Mouse (Mus musculus): ENCODE measurements around the gene Rptn. TPM values are rescaled to one million over a fixed set of nuclear protein-coding genes. Genes with fewer than 3 reads are reported as not detected.

The Rptn gene
- not detected in 2 replicates for polyA plus RNA-seq (2014; fragmentation: Nextera tagmentation; extraction: Ambion mirVana)

DNA sequence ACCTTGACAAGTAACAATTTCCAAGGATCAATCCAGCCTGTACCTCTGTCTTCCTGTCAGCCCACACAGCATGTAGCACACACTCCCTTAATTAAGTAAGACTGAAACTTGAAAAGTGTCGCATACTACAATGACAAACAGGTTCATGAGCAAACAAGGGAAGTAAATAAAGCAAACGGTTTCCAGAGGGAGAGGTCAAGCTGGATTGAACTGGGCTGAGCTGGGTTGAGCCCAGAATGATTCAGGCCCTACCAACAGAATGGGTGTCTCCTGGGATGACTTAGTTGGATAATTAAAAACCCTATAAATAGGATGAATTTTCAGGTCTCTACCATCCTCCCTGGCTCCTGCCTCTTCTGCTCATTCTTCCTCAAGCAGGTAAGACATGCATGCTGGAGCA, at the start of gene Rptn:
Gene Rptn (plus strand): TSS at position 334 of the 400 bp plus-strand sequence.
- Histone ChIP-seq H3K27me3 (replicated peaks; ENCODE audit: control insufficient read depth, insufficient read depth, low read length) (no peaks in the 10 kb centered on the region), H3K4me3 (ENCODE audit: low read depth, low read length) (no peak within 1 kb of the TSS), H3K9ac (ENCODE audit: low read length) (no peak within 1 kb of the TSS), H3K36me3 (ENCODE audit: control insufficient read depth, insufficient read depth, low read length) (no peaks in the 10 kb centered on the region), H3K4me1 (ENCODE audit: control insufficient read depth, insufficient read depth, low read length) (no peaks in the 10 kb centered on the region), H3K9me3 (replicated peaks; ENCODE audit: control insufficient read depth, low read length) (no peaks in the 10 kb centered on the region), H3K27ac (ENCODE audit: low read depth, low read length) (no peak within 1 kb of the TSS), H3K4me2 (ENCODE audit: low read length) (no peak within 1 kb of the TSS)
- 69% methylated on average over 2 of the region's 2 CpGs for WGBS
- DNase-seq (ENCODE audit: low spot score) = no peak
- no peak for ATAC-seq

DNA sequence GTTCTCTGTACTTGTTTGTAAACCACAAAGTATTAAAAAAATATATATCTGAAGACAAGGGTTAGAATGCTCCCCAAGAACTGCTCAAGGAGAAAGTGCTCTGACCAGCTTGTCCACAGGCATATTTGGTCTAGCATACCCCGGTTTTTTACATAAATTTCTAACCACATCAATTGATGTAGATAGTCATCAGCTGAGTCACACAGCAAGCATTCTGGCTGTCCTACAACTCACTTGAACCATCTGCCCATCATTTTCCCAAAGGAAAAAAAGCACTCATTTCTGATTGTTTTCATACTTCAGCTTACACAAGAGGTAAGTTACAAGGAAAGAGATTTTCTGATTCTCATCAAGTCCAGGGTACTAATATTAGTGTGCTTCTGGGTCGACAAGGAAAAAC, 46.6 kb upstream of the Rptn start:
- no peaks in the 10 kb centered on the region for H3K36me3 ChIP-seq (ENCODE audit: control insufficient read depth, insufficient read depth, low read length)
- ATAC-seq = no peak
- H3K4me1 ChIP-seq (ENCODE audit: control insufficient read depth, insufficient read depth, low read length) = no peaks in the 10 kb centered on the region
- H3K4me3 ChIP-seq (ENCODE audit: low read depth, low read length) = no peak overlapping the region
- H3K27me3 ChIP-seq (replicated peaks; ENCODE audit: control insufficient read depth, insufficient read depth, low read length) = no peaks in the 10 kb centered on the region
- 90% methylated on average over 2 of the region's 2 CpGs for WGBS
- no peak overlapping the region for H3K9ac ChIP-seq (ENCODE audit: low read length)
- H3K9me3 ChIP-seq (replicated peaks; ENCODE audit: control insufficient read depth, low read length) = no peaks in the 10 kb centered on the region
- H3K4me2 ChIP-seq (ENCODE audit: low read length) = no peak overlapping the region
- H3K27ac ChIP-seq (ENCODE audit: low read depth, low read length) = no peak overlapping the region
- no peak for DNase-seq (ENCODE audit: low spot score)

DNA sequence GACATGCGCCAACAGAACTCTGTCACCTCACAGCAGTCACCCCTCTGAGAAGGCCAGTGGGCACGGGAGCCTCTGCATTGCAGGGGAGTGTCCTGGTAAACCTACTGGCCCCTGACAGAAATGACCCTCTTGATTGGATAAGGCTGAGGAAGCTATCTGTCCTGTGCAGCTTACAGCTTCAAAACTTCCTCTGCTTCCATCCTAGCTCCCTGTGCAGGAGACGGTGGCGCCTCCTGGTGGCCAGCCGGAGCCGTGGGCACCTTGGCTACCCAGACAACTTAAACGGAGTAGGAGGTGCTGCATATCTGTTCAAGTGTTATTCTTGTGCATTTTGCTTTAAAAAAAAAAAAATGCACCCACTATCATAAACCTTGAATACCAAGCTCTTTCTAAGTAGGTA, 33.5 kb upstream of the Rptn start:
- Histone ChIP-seq H3K27ac (ENCODE audit: low read depth, low read length) (no peak overlapping the region), H3K9me3 (replicated peaks; ENCODE audit: control insufficient read depth, low read length) (no peaks in the 10 kb centered on the region), H3K9ac (ENCODE audit: low read length) (no peak overlapping the region), H3K4me2 (ENCODE audit: low read length) (no peak overlapping the region), H3K4me3 (ENCODE audit: low read depth, low read length) (no peak overlapping the region), H3K36me3 (ENCODE audit: control insufficient read depth, insufficient read depth, low read length) (no peaks in the 10 kb centered on the region), H3K27me3 (replicated peaks; ENCODE audit: control insufficient read depth, insufficient read depth, low read length) (no peaks in the 10 kb centered on the region), H3K4me1 (ENCODE audit: control insufficient read depth, insufficient read depth, low read length) (no peaks in the 10 kb centered on the region)
- ATAC-seq (no peak), DNase-seq (ENCODE audit: low spot score) (peak; percentile 14)
- WGBS = 18% methylated on average over 7 of the region's 7 CpGs

DNA sequence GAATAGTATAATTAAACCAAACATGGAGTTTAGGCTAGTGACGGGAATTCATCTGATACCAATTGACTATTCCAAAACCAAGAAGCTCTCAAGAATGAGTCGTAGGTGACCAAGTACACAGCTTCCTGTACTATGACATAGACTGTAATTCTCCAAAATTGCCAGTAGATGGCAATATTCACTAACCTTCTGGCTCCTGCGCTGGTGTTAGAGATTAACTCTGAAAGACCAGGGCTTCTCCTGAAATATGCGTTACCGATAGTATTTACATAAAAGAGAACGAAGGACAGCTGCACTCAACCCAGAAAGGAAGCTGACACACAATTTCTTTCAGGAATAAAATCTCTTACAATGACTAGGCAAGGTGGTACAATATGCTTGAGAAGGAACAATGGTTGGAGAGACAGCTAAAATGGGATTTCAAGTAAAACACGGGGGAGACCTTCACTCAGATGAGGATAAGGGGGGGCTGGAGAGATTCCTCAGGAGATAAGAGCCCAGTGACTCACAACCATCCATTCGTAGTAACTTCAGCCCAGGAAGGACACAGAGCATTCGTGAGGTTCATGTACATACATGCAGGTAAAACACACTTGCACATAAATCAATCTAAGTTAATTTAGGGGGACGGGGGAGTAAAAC, 31.4 kb upstream of the Rptn start:
- Histone ChIP-seq H3K4me3 (ENCODE audit: low read depth, low read length) (no peak overlapping the region), H3K4me2 (ENCODE audit: low read length) (peak overlapping the region; percentile 29; the same call in 1 of the 2 replicates), H3K9ac (ENCODE audit: low read length) (no peak overlapping the region), H3K36me3 (ENCODE audit: control insufficient read depth, insufficient read depth, low read length) (no peaks in the 10 kb centered on the region), H3K9me3 (replicated peaks; ENCODE audit: control insufficient read depth, low read length) (no peaks in the 10 kb centered on the region), H3K27ac (ENCODE audit: low read depth, low read length) (no peak overlapping the region), H3K4me1 (ENCODE audit: control insufficient read depth, insufficient read depth, low read length) (no peaks in the 10 kb centered on the region), H3K27me3 (replicated peaks; ENCODE audit: control insufficient read depth, insufficient read depth, low read length) (no peaks in the 10 kb centered on the region)
- ATAC-seq = peak; percentile 89
- 9% methylated on average over 10 of the region's 10 CpGs for WGBS
- DNase-seq (ENCODE audit: low spot score) = peak; percentile 88

DNA sequence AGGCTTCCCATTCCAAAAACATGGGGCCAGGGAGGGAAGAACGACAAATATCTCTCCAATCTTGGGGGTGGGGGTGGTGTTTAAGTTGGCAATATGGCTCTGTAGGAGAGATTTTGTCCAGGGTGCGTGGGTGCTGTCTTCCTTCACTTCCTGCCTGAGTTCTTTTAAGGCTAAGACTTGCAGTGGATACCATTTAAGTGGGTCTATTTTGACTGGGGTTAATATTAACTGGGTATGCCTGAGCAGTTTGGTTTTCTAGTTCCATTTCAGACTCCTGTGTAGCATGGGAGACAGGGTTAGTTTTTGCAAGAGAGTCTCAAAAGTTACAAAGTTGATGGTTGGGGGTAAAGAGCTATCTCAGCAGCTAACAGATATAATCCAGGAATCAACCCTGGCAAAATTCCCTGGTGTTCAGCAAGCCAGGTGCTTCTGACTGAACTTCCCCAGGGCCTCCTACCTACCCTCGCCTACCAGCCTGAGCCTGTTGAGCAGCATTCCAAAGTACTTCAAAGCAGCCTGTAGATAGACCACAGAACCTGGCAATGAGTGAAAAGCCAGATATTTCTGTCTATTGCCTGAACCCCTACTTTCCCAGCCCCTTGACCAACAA, 26.4 kb upstream of the Rptn start:
- Histone ChIP-seq H3K27me3 (replicated peaks; ENCODE audit: control insufficient read depth, insufficient read depth, low read length) (no peaks in the 10 kb centered on the region), H3K4me2 (ENCODE audit: low read length) (no peak overlapping the region), H3K36me3 (ENCODE audit: control insufficient read depth, insufficient read depth, low read length) (no peaks in the 10 kb centered on the region), H3K27ac (ENCODE audit: low read depth, low read length) (no peak overlapping the region), H3K4me3 (ENCODE audit: low read depth, low read length) (no peak overlapping the region), H3K4me1 (ENCODE audit: control insufficient read depth, insufficient read depth, low read length) (no peaks in the 10 kb centered on the region), H3K9ac (ENCODE audit: low read length) (no peak overlapping the region), H3K9me3 (replicated peaks; ENCODE audit: control insufficient read depth, low read length) (no peaks in the 10 kb centered on the region)
- WGBS = 62% methylated on average over 3 of the region's 3 CpGs
- DNase-seq (ENCODE audit: low spot score) (no peak), ATAC-seq (no peak)

DNA sequence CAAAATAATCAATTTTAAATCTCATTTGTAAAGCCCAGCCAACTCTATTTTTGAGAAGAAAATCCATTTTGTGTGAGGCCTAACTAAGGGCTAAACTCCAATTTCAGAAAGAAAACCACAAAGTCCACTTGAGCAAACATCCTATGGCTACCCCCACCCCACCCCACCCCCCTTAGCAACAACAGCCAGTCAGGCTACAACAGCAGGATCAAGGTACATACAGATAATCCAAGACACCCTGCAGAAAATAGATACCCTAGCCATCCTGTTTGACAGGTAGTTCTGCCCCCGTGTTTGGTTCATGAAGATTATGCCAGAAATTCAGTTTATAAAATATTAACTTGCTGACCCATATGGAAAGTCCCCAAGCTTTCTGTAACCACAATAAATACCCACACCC, 25.3 kb upstream of the Rptn start:
- Histone ChIP-seq H3K4me2 (ENCODE audit: low read length) (no peak overlapping the region), H3K4me1 (ENCODE audit: control insufficient read depth, insufficient read depth, low read length) (no peaks in the 10 kb centered on the region), H3K27ac (ENCODE audit: low read depth, low read length) (no peak overlapping the region), H3K4me3 (ENCODE audit: low read depth, low read length) (no peak overlapping the region), H3K27me3 (replicated peaks; ENCODE audit: control insufficient read depth, insufficient read depth, low read length) (no peaks in the 10 kb centered on the region), H3K36me3 (ENCODE audit: control insufficient read depth, insufficient read depth, low read length) (no peaks in the 10 kb centered on the region), H3K9me3 (replicated peaks; ENCODE audit: control insufficient read depth, low read length) (no peaks in the 10 kb centered on the region), H3K9ac (ENCODE audit: low read length) (no peak overlapping the region)
- 74% methylated on average over 1 of the region's 1 CpGs for WGBS
- no peak for DNase-seq (ENCODE audit: low spot score)
- ATAC-seq = no peak

DNA sequence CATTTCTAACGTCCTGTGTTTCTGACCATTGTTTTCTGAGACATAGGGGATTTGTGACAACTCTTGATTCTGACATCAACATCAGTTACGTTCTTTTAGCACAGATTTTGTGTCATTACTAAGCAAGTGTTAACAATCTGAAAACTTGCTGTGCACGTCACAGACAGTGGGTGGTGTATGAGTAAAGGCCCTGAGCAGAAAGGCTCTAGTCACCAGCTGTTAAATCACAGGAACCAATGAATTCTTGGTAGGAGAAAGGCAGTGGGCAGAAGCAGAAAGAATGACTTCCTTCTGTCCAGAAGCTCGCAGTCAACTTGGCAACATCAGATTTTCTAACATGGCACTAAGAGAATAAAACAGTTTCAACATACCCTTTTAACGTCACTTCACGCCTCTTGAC, 20.1 kb upstream of the Rptn start:
- DNase-seq (ENCODE audit: low spot score) (no peak), ATAC-seq (no peak)
- Histone ChIP-seq H3K36me3 (ENCODE audit: control insufficient read depth, insufficient read depth, low read length) (no peaks in the 10 kb centered on the region), H3K4me3 (ENCODE audit: low read depth, low read length) (no peak overlapping the region), H3K9me3 (replicated peaks; ENCODE audit: control insufficient read depth, low read length) (no peaks in the 10 kb centered on the region), H3K27ac (ENCODE audit: low read depth, low read length) (no peak overlapping the region), H3K27me3 (replicated peaks; ENCODE audit: control insufficient read depth, insufficient read depth, low read length) (no peaks in the 10 kb centered on the region), H3K9ac (ENCODE audit: low read length) (no peak overlapping the region), H3K4me1 (ENCODE audit: control insufficient read depth, insufficient read depth, low read length) (no peaks in the 10 kb centered on the region), H3K4me2 (ENCODE audit: low read length) (no peak overlapping the region)
- 82% methylated on average over 6 of the region's 6 CpGs for WGBS

DNA sequence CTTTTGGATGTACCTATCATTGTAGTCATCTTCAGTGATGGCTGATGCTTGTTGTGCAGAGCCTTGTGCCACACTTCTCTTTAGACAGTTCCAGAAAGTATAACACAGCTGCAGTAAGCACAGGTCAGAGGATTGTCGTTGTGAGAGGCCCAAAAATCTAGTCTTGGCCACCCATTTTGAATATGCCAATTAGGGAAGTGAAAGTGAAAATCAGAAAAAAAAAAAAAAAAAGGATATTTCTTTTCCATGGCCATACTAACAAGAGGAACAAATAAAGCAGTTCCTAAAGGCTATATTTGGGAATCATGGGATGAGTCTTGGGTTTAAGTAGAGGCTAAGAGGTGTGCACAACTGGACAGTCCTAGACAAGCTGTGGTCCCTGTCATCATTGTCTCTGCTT, 18.3 kb upstream of the Rptn start:
- 67% methylated on average over 1 of the region's 1 CpGs for WGBS
- ATAC-seq = no peak
- Histone ChIP-seq H3K27me3 (replicated peaks; ENCODE audit: control insufficient read depth, insufficient read depth, low read length) (no peaks in the 10 kb centered on the region), H3K4me1 (ENCODE audit: control insufficient read depth, insufficient read depth, low read length) (no peaks in the 10 kb centered on the region), H3K9ac (ENCODE audit: low read length) (no peak overlapping the region), H3K36me3 (ENCODE audit: control insufficient read depth, insufficient read depth, low read length) (no peaks in the 10 kb centered on the region), H3K4me3 (ENCODE audit: low read depth, low read length) (no peak overlapping the region), H3K4me2 (ENCODE audit: low read length) (no peak overlapping the region), H3K27ac (ENCODE audit: low read depth, low read length) (no peak overlapping the region), H3K9me3 (replicated peaks; ENCODE audit: control insufficient read depth, low read length) (no peaks in the 10 kb centered on the region)
- DNase-seq (ENCODE audit: low spot score) = no peak

DNA sequence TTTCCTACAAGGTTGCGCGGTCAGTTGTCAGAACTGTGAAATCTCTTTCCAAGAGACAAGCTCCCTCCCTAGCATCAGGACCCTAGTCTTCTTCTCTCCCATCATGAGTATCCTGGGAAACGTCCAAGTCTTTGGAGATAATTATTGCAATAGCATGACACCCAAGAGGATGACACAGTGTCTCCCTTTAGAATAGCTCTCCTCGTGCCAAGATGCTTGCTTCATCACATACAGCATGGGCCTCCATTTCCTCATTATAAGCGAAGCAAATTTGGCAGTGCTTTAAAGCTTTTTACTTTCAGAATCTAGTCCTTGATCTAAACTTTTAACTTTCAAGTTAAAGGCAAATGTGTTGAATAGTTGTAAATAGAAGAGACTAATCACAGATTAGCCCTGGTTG, 17.9 kb upstream of the Rptn start:
- H3K27ac ChIP-seq (ENCODE audit: low read depth, low read length) = no peak overlapping the region
- DNase-seq (ENCODE audit: low spot score) (no peak), ATAC-seq (no peak)
- WGBS = 79% methylated on average over 5 of the region's 5 CpGs
- H3K9ac ChIP-seq (ENCODE audit: low read length) = no peak overlapping the region
- H3K36me3 ChIP-seq (ENCODE audit: control insufficient read depth, insufficient read depth, low read length) = no peaks in the 10 kb centered on the region
- H3K4me2 ChIP-seq (ENCODE audit: low read length) = no peak overlapping the region
- no peaks in the 10 kb centered on the region for H3K9me3 ChIP-seq (replicated peaks; ENCODE audit: control insufficient read depth, low read length)
- no peaks in the 10 kb centered on the region for H3K27me3 ChIP-seq (replicated peaks; ENCODE audit: control insufficient read depth, insufficient read depth, low read length)
- no peaks in the 10 kb centered on the region for H3K4me1 ChIP-seq (ENCODE audit: control insufficient read depth, insufficient read depth, low read length)
- H3K4me3 ChIP-seq (ENCODE audit: low read depth, low read length) = no peak overlapping the region
